Mouse (Mus musculus) spleen, adult 2 months (tissue): Measurements from ENCODE around the gene Mgat2.

ENCODE experiments used
- CTCF ChIP-seq: fragments of 200-500 bp; IDR thresholded peaks from 2 replicates; pipeline ENCODE4 v1.5.1; 2011; ENCODE audit warnings: mild to moderate bottlenecking, inconsistent platforms; ENCODE audit not compliant: insufficient read depth, insufficient read length, insufficient replicate concordance; ENCODE audit errors: extremely low read depth
- POLR2A ChIP-seq: fragments of 200-500 bp; IDR thresholded peaks from 2 replicates; pipeline ENCODE4 v1.6.1; 2011; ENCODE audit warnings: low read depth, low read length, inconsistent platforms

DNA sequence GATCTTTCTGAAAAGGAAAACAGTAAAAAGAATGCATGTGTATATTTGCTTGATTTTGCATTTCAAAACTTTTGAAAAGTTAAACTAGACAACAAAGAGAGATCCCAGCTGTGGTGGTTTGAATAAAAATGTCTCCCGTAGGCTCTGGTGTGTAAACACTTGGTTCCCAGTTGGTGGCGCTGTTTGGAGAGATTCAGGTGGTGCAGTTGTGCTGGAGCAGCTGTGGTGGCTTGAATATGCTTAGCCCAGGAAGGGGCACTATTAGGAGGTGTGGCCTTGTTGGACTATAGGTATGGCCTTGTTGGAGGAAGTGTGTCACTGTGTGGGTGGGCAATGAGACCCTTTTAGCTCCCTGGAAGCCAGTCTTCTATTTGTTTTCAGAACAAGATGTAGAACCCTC lies 45.3 kb downstream of the Mgat2 start:
- TF ChIP-seq CTCF (peak; percentile 40; the same call in 1 of the 2 replicates), POLR2A (no peak)
